Mouse (Mus musculus): ENCODE measurements around the gene Myo15b.
"Not testable (repeated sequence)": the region's sequence is repeated elsewhere in the genome, so short reads cannot be mapped to it uniquely, and the experiment has no call there.

The Myo15b gene

DNA sequence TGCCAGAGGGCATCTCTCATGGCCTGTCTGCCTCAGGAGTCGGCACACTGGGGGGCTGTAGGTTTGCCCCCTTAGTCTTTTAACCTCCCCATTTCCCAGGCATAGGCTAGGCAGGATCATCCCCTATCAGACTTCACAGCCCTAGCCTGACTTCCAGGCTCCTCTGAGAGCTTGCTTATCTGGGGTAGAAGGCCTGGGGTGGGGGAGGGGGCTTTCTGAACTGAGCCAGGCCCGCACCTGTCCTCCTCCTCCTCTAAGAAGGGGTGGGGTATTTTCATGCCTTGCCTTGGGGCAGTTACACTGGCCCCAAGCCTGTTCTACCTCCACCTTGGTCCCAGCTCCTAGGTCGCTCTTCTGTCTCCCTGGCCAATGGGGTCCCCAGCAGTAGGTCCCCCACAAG is 26.7 kb upstream of the Myo15b start:
- no peak for DNase-seq (ENCODE audit: low spot score in 2 of 2)

DNA sequence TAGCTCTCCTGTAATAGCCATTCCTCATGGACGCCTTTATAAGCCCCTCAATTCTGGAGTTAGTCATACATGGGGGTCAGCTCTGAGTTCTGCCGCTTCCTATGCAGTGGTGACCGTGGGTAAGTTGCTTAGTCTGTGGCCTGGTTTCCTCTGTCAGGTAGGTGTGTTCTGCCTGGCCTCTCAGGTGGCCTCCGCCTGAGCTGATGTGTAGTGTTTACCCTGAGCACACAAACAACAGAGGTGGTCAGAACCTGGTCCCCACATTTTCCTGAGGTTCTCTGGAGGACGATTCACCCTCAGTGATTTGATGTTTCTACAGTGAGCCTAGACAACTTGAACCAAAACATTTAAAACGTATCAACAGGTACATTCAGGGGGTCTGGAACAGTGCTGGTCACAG is 26.1 kb upstream of the Myo15b start:
- no peak for DNase-seq (ENCODE audit: low spot score in 2 of 2)

DNA sequence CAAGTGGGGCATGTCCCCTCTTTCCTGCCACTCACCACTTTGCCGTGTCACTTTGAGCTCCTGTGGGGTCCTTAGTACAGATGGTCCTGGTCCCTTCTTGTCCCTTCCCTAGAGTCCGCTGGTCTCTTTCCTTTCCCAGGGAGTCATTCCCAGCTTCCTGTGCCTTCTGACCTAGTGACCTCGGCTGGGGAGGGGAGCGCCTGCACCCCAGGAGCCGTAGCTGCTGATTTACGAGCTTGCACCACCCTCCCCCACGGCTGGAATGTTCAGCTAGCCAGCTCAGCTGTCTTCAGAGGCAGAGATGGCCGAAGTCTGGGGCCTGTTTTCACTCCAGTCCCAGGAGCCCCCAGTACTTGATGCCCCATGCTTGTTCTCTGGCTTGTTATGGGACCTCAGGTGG is 25.7 kb upstream of the Myo15b start:
- peak in 1 of 2 experiments; percentile 67 for DNase-seq (ENCODE audit: low spot score in 2 of 2)

DNA sequence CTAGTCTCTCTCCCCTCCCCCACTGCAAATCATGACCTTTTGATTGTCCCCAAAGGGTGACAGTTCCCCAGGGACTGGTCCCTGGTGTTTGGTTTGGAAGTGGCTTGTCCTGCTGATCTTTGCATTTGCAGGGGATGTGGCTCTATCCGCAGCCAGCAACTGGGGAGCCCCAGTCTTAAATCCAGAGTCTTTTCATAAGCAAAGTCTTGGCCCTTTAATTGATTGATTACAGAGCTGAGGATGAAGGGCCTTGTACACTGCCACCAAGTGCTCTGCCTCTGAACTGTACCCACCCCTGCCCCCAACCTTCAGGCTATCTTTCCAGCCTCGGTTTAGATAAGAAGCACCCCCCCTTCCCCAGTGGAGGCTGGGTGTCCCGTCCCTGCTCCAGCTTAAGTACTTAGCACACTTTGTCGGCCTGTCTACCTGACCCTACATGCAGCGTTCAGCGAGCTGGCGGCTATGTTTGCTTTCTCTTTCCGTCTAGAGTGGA is 25.1 kb upstream of the Myo15b start:
- peak in 1 of 2 experiments; percentile 52 for DNase-seq (ENCODE audit: low spot score in 2 of 2)

DNA sequence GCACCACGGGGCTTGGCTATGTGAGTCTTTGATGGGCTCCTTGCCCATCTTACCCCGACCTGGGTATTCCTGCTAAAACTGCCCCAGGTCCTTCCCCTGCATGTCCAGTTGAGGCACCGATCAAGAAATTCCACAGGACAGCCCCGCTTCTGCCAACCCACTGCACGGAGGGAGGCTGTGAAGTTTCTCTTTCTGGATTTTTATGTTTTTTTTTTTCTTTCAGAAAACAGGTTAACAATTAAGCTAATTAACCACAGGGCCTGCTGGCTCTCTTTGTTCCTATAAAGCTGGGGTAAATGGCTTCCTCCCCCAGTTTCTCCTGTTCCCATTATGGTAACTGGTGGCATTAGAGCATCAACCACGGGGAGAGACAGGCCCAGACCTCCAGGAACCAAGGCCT is 24.2 kb upstream of the Myo15b start:
- no peak for DNase-seq (ENCODE audit: low spot score in 2 of 2)

DNA sequence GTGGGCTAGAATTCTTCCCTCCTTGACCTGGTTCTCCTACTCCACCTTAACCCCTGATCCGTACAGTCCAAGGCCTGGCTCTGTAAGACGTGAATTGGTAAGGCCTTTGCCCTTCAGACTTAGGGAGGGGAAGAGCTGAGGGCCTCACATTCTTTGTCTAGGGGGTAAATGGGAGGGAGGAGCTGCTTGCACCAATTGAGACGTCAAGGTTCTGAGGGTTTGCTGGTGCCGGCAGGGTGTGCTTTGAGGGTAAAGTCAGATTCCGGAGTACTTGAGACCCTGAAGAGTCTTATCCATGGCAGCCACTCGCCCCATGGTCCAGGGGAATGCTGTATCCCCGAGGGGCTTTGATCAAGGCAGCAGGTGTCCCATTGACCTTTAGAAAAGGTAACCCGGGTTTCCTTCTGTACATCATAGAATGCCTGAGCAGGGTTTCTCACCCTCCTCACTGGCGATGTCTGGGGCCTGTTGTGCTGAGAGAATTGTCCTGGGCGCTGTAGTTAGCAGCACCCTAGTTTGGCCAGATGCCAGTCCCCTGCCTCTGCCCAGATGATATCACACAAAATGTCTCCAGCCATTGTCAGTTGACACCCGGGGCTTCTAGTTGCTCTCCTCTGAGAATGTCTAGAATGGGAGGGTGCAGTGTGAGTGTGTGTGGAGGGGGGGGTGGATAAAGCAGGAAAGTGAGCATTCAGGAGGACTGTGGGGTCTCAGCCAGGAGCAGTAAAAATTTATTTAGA is 21.4 kb upstream of the Myo15b start:
- no peak for DNase-seq (ENCODE audit: low spot score in 2 of 2)

DNA sequence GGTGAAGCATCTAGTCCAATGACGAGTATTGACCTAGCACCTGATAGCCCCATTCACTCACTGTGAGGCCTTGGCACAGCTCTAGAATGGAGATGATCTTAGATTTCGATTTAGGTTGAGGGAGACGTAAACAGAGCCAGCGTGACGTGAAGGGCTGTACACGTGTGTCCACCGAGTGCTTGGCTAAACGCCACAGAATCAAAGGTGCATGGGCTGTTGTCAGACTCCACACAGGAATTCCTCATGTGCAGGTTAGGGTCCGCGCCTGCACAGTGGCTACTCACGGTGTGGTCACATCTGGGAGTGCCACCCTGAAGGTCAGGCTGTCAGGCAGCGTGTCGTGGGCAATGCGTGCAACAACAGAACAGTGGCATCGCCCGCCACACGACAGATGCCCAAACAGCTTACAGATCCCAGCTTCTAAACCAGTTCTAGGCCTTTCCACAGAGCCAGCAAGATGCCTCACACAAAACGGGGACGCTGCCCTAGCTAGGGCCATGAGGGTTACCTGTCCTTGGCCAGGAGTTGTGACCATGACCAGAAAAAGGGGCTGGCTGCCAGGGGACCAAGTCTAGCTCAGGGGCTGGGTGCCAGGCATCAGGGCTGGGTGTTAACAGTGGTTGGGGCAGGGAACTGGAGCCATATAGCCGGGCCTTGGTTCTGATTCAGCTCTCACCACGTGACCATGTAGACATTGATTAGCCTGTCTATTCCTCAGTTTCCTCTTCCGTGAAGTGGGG is 20.4 kb upstream of the Myo15b start:
- no peak for DNase-seq (ENCODE audit: low spot score in 2 of 2)

DNA sequence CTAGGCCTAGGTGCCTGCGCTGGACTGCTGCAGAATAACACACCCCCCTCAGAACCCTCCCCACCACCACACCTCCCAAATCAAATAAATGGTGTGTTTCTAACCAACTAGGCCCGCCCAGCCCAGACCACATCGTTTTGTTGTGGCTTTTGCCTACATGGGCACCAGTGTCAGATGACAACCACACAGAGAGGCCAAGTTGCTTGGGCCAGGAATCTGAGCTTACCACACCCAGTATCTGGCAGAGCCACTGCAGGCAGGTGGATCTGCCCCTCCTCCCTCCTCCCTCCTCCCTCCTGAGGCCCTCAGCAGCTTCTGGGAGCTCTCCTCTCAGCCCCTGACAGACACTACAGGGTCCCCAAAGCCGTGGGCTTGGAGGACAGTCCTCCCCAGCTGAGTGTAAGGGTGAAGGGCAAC is 19.3 kb upstream of the Myo15b start:
- DNase-seq (ENCODE audit: low spot score in 2 of 2), result peak; percentile 64

DNA sequence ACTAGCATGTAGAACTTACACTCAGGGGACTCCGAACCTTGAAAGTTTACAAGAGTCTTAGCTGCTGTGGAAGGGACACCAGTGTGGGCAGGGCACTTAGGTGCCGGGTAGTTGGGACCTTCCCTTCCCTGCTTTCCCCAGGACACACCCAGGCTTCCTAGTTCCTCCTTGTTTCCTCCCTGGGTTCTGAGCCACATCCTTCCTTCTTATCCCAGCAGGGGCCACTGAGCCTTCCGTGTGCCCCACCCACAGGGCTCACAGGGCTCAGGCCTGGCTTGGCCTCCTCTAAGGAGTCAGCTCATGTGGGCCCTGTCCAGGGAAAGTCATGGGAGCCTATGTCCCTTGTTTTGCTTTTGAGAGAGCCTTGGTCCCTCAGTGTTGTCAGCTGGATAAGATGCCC is 18.5 kb upstream of the Myo15b start:
- no peak for DNase-seq (ENCODE audit: low spot score in 2 of 2)

DNA sequence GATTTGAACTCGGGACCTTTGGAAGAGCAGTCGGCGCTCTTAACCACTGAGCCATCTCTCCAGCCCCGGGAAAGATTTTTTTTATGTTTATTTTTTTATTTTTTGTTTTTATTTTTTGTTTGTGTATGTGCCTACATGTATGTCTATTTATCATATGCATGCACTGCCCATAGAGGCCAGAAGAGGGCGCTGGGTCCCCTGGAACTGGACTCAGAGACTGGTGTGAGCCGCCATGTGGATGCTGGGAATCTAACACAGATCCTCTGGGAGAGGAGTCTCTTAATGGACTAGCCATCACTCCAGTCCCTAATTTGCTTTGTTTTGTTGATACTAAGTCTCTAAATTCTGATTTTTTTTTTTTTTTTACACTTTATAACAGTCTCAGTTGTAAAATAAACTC is 17.2 kb upstream of the Myo15b start:
- no peak for DNase-seq (ENCODE audit: low spot score in 2 of 2)

DNA sequence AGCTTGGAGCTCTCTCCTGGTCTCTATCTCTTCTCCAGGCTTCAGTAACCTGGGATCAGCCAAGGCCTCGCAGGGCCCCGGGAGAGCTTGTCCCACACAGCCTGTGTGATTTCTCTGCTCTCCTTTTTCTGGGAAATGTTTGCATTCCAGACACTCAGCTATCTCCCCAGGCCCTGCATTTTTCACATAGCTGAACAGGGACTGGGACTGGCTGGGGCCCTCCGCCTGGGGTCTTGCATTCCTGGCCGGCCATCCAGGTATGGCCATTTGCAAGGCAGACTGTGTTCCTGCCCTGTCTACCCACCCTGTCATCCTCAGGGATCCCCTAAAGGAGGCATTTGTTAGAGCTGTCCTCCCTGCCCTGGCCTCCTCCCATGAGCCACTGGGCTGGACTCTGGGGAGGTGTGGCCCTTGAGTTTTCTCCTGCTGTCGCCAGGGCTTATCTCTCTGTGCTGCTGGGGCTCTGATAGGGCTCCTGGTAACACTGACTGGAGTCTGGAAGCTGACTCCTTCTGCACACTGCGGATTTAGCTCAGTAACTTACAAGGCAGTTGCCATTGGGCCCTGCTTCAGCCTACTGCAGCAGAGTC is 16.1 kb upstream of the Myo15b start:
- DNase-seq (ENCODE audit: low spot score in 2 of 2), result no peak

DNA sequence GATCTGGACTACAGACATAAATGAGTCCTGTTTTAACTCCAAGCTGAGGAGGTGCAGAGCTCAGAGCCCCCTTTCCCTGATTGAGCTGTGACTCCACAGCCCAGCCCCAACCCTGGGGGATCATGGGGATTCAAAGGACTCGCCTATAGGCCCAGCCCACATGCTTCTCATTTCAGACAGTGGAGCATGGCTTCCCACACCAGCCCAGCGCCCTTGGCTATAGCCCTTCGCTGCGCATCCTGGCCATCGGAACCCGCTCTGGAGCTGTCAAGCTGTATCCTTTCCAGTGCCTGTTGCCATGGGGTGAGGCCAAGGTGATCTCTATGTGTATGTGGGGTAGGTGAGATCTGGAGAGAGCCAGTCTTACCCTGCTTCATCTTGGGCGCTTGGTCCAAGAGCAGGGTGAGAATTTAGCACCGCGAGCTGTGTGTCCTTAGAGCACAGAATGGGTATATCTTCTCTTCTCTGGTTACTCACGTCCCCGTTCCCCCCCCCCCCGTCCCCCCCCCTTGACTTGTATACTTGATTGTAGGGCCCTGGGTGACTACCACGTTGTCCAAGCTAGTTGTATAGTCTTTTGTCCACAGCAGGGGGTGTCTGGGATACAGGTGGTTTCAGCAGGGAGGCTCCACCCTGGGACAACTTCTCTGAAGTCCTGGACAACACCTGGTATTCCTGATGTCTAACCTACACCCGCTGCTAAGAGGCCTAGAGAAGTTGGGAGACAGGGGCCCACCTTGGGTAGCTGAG is 14.9 kb upstream of the Myo15b start:
- no peak for DNase-seq (ENCODE audit: low spot score in 2 of 2)

DNA sequence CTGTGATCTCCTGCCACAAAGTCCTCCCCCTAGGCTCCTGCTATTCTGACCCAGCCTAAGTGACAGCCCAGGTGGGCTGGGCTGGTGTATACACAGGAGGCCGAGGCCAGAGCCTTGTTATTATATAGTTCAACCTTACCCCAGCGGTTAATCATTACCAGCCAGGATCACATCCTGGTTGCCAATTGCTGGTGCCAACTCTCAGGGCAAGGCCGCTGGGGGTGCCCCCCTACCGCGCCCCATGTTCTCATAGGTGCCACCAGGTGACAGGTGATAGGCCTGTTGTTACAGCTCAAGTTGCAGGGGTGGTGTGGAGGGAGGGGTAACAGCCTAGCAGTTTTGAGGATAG is 14.3 kb upstream of the Myo15b start:
- peak in 1 of 2 experiments; percentile 54 for DNase-seq (ENCODE audit: low spot score in 2 of 2)

DNA sequence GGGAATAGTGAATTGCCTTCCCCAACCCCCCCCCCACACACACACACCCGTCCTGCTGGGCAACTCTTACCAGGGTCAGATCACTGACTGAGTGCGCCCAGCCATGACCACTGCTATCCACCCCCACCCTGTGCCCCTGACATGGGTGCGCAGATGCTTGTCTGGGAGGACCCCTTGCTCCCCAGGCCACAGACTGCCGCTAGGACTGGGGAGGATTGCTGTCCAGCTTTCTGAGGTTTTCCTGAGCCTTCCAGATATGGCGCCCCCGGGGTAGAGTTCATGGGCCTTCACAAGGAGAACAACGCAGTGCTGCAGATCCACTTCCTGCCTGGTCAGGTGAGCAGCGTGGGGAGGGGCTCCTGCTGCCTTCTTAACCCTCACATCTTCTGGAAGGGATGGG is 14.0 kb upstream of the Myo15b start:
- no peak for DNase-seq (ENCODE audit: low spot score in 2 of 2)

DNA sequence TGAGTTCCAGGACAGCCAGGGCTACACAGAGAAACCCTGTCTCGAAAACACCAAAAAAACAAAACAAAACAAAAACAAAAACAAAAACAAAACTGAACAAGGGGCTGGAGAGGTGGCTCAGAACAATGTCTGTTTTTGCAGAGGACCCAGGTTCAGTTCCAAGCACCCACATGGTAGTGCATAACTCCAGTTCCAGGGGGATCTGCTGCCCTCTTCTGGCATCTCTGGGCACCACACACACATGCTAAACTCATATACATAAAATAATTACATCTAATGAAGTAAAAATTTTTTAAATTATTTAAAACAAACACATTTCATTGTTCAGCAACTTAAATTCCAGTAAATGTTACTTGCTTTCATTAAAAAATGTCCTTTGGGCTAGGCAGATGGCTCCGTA is 12.4 kb upstream of the Myo15b start:
- no peak for DNase-seq (ENCODE audit: low spot score in 2 of 2)

DNA sequence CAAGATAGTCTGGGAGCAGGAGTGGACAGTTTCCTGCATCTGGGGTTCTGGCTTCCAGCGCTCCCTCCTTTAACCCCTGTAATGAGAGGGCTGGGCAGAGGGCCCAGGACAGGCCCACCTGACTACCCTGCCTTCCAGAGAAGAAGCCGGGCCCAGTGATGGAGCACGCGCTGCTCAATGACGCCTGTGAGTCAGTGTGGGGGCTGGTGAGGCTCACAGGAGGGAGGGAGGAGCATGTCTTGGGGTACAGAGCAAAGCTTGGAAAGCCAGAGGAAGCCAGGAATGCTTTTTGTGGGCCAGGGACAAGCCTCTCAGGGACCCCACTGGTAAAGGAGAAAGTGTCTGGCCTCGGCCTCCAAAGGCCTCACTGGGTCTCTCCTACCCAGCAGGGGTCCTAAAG is 3.5 kb upstream of the Myo15b start:
- no peak for DNase-seq (ENCODE audit: low spot score in 2 of 2)

DNA sequence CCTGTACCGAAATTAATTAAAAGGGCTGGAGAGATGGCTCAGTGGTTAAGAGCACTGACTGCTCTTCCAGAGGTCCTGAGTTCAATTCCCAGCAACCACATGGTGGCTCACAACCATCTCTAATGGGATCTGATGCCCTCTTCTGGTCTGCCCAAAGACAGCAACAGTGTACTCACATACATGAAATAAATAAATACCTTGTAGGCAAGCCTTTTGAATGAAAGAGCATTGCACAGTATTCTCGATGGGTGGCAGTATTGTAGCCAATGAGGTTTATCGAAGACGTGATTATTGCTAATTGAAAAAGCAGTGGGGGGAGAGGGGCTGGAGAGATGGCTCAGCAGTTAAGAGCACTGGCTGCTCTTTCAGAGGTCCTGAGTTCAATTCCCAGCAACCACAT is 1.1 kb upstream of the Myo15b start:
- not testable (repeated sequence) for DNase-seq (ENCODE audit: low spot score in 2 of 2)

DNA sequence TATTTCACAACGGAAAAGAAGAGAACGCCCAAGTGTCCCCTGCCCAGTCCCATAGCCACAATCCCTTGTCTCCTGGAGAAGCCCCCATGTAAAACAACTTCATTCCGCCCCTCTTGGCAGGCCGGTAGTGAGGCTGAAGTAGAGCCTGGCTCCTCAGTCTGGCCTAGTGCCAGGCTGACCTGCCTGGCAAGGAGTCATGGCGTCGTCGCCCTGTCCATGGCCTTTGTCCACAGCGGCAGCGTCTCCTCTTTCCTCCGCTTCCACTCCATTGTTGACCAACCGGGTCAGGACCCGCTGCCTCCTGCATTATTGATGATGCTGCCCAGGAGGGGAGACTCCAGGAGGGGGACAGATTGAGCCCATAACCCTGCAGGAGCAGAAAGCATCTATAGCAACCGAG is 270 bp upstream of the Myo15b start:
- DNase-seq (ENCODE audit: low spot score in 2 of 2), result no peak

DNA sequence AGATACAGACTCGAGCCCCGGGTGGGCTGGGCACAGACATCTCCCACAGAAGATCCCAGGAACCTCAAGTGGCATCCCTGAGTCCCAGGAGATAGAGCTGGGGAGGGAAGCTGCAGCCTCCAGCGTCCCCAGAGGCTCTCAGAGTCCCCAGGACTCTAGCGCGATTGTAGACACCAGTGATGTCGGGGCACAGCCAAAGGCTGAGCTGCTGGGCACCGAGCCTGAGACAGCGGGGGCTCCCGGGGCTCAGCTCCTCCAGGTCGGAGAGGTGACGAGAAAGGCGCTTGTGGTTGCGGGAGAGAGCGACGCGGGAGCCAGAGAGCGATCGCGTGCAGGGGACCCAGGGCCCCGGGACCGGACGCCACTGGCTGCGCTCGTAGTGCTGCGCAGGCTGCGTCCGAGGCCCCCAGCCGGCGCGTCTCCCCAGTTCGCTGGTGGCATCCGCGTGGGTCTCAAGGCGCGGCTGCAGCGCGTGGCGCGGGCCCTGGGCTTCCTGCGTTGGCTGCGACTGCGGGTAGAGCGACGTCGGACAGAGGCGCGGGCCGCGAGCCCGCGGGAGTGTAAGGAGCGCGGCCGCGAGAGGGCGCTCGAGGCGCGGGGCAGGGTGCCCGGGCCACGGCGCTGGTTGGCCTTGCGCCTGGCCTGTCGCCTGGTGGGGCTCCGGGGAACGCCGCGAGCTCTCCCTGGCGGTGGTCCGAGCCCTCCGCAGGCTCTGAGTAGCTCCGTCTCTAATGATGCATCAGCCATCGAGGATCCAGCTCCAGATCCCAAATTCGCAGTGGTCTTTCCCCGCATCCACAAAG is 1.1 kb downstream of the Myo15b start:
- DNase-seq (ENCODE audit: low spot score in 2 of 2), result peak; percentile 73 to 86

DNA sequence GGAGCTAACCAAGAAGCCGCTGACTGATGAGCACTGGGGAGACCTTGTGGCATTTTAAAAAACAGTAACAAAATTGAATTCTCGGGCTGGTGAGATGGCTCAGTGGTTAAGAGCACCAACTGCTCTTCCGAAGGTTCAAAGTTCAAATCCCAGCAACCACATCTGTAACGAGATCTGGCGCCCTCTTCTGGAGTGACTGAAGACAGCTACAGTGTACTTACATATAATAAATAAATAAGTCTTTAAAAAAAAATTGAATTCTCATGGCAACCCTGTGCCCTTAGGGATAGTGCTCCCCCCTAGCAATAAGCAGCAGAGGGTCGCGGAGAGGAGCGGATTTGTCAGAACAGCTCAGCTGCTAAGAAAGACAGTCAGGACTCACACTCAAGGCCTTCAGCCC is 5.7 kb downstream of the Myo15b start:
- DNase-seq (ENCODE audit: low spot score in 2 of 2), result no peak

DNA sequence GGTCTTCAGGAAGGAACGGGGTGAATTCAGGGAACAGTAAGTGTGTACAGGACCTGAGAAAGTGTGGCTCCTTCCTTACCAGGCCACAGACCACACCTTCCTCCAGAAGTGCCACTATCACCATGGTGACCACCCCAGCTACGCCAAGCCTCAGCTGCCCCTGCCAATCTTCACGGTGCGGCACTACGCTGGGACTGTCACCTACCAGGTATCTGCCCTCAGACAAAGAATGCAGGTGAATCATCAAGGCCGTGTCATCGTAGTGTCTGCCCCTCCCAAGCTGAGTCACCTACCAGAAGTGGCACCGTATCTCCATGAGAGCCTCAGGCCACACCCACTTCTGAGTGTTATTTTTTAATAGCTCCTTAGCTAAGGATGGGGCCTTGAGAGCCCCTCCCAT is 11.2 kb downstream of the Myo15b start:
- DNase-seq (ENCODE audit: low spot score in 2 of 2), result no peak
